In genomic region chr10:52384823-52385610, GRCm38 (mm10) we compare ENCODE assay signal across 10 mouse cellular contexts. TPM values are rescaled to one million over a fixed set of nuclear protein-coding genes. Genes with fewer than 3 reads are reported as not detected.
DNase-seq lines count a peak whose midpoint lies in the region; ATAC-seq and TF ChIP-seq lines count a peak whose summit lies in the region.
"Had no signal": no experiment of that assay in that cellular context is flagged by ENCODE, and none has a peak within 500 bp of the region (broad histone marks: within the 10 kb centered on the region; RNA-seq: fewer than 3 reads in every experiment).

No protein-coding gene starts in this region.

- no peak overlapping the region for H3K27ac ChIP-seq in forebrain, postnatal 0 days (ENCODE audit: low read depth, low read length)
- H3K27ac ChIP-seq in forebrain, embryonic 16.5 days (ENCODE audit: low read length) = no peak overlapping the region
- H3K27ac ChIP-seq in testis, adult 2 months (ENCODE audit: control insufficient read depth, insufficient read depth, low read depth, low read length) = no peak overlapping the region
- no peak overlapping the region for H3K27ac ChIP-seq in heart, postnatal 0 days (ENCODE audit: low read depth)
- H3K27ac ChIP-seq: hindbrain, embryonic 15.5 days had no signal

- peaks cover 4% of the 10 kb centered on the region; the same call in 1 of the 2 replicates for H3K4me1 ChIP-seq in forebrain, postnatal 0 days (ENCODE audit: insufficient read depth)
- peaks cover 6% of the 10 kb centered on the region for H3K4me1 ChIP-seq in forebrain, embryonic 16.5 days (replicated peaks; ENCODE audit: control insufficient read depth, insufficient read depth, low read length)
- peaks cover 2% of the 10 kb centered on the region; the same call in 1 of the 2 replicates for H3K4me1 ChIP-seq in testis, adult 2 months (ENCODE audit: control insufficient read depth, insufficient read depth, low read length)
- H3K4me1 ChIP-seq in heart, postnatal 0 days (ENCODE audit: control insufficient read depth, insufficient read depth) = peaks cover 15% of the 10 kb centered on the region

- ATAC-seq in forebrain, postnatal 0 days = no peak
- ATAC-seq in forebrain, embryonic 16.5 days = no peak
- no peak for ATAC-seq in heart, postnatal 0 days (ENCODE audit: insufficient read depth, low read depth)

- no peak for TF ChIP-seq EP300 in heart, postnatal 0 days (IDR thresholded peaks at IDR 0.05; ENCODE audit: low read depth)

- WGBS in forebrain, postnatal 0 days = 27% methylated on average over 8 of the region's 8 CpGs
- WGBS in forebrain, embryonic 16.5 days = 32% methylated on average over 8 of the region's 8 CpGs
- 30% methylated on average over 8 of the region's 8 CpGs for WGBS in heart, postnatal 0 days

- H3K36me3 ChIP-seq in forebrain, postnatal 0 days (ENCODE audit: insufficient read depth) = no peaks in the 10 kb centered on the region
- H3K36me3 ChIP-seq in forebrain, embryonic 16.5 days (ENCODE audit: control insufficient read depth, insufficient read depth) = no peaks in the 10 kb centered on the region
- no peaks in the 10 kb centered on the region for H3K36me3 ChIP-seq in testis, adult 2 months (ENCODE audit: control insufficient read depth, insufficient read depth, low read length)
- H3K36me3 ChIP-seq in heart, postnatal 0 days (replicated peaks; ENCODE audit: control insufficient read depth, insufficient read depth, low read length) = no peaks in the 10 kb centered on the region
- H3K36me3 ChIP-seq: hindbrain, embryonic 15.5 days had no signal

- no peak for TF ChIP-seq POLR2A in testis, adult 2 months (IDR thresholded peaks at IDR 0.05; ENCODE audit: control insufficient read depth, low read depth, low read length)

- TF ChIP-seq CTCF in forebrain, postnatal 0 days (IDR thresholded peaks at IDR 0.05; ENCODE audit: low read depth) = peak; percentile 88
- TF ChIP-seq CTCF in testis, adult 2 months (IDR thresholded peaks at IDR 0.05; ENCODE audit: control insufficient read depth, insufficient read depth, insufficient replicate concordance, low read depth, low read length) = peak; percentile 8; the same call in 1 of the 2 replicates
- peak; percentile 86 for TF ChIP-seq CTCF in heart, postnatal 0 days (IDR thresholded peaks at IDR 0.05; ENCODE audit: low read depth)

- DNase-seq in forebrain, postnatal 0 days = peak; percentile 78
- no peak for DNase-seq in testis, postnatal 14 days (ENCODE audit: low spot score)
- DNase-seq in cerebellum, adult 9-10 months = peak; percentile 77
- DNase-seq in heart, postnatal 0 days (ENCODE audit: low spot score) = peak; percentile 58
- peak; percentile 48 to 70 for DNase-seq in left cerebral cortex, postnatal 14 days (ENCODE audit: low spot score in 2 of 2)
- peak; percentile 47 for DNase-seq in retina, postnatal 7 days (ENCODE audit: low read depth, low spot score)

- no peak overlapping the region for H3K4me2 ChIP-seq in forebrain, postnatal 0 days (ENCODE audit: low read depth)
- no peak overlapping the region for H3K4me2 ChIP-seq in forebrain, embryonic 16.5 days (ENCODE audit: low read length)
- H3K4me2 ChIP-seq in heart, postnatal 0 days (ENCODE audit: low read depth, low read length) = no peak overlapping the region
- H3K4me2 ChIP-seq: hindbrain, embryonic 15.5 days had no signal

- intact Hi-C loops in left cerebral cortex, postnatal 14 days (cut with DNase I) = loop anchor here (5.0 to 10.0 kb wide), 3 partner anchors 53 to 280 kb away; no protein-coding TSS in a partner anchor

- H3K27me3 ChIP-seq in forebrain, postnatal 0 days (ENCODE audit: insufficient read depth, low read length) = no peaks in the 10 kb centered on the region
- no peaks in the 10 kb centered on the region for H3K27me3 ChIP-seq in forebrain, embryonic 16.5 days (replicated peaks; ENCODE audit: control insufficient read depth, insufficient read depth, low read length)
- H3K27me3 ChIP-seq in testis, adult 2 months (ENCODE audit: control insufficient read depth, insufficient read depth, low read length) = no peaks in the 10 kb centered on the region
- no peaks in the 10 kb centered on the region for H3K27me3 ChIP-seq in heart, postnatal 0 days (ENCODE audit: control insufficient read depth, insufficient read depth, low read length)
- H3K27me3 ChIP-seq: hindbrain, embryonic 15.5 days had no signal

- no peaks in the 10 kb centered on the region for H3K9me3 ChIP-seq in forebrain, postnatal 0 days (ENCODE audit: low read length)
- H3K9me3 ChIP-seq in forebrain, embryonic 16.5 days (ENCODE audit: control insufficient read depth, low read length) = no peaks in the 10 kb centered on the region
- no peaks in the 10 kb centered on the region for H3K9me3 ChIP-seq in heart, postnatal 0 days (replicated peaks; ENCODE audit: control insufficient read depth, low read length)
- H3K9me3 ChIP-seq: hindbrain, embryonic 15.5 days had no signal

- no peak overlapping the region for H3K9ac ChIP-seq in forebrain, postnatal 0 days
- no peak overlapping the region for H3K9ac ChIP-seq in forebrain, embryonic 16.5 days (replicated peaks; ENCODE audit: low read depth, low read length)
- no peak overlapping the region for H3K9ac ChIP-seq in heart, postnatal 0 days (replicated peaks; ENCODE audit: low read depth, low read length)
- H3K9ac ChIP-seq: hindbrain, embryonic 15.5 days had no signal

- no peak overlapping the region for H3K4me3 ChIP-seq in forebrain, postnatal 0 days (ENCODE audit: low read depth, low read length)
- H3K4me3 ChIP-seq in forebrain, embryonic 16.5 days (replicated peaks; ENCODE audit: low read length) = no peak overlapping the region
- H3K4me3 ChIP-seq in testis, adult 2 months (ENCODE audit: control insufficient read depth, low read depth, low read length) = no peak overlapping the region
- no peak overlapping the region for H3K4me3 ChIP-seq in heart, postnatal 0 days (ENCODE audit: low read depth, low read length)
- H3K4me3 ChIP-seq: hindbrain, embryonic 15.5 days had no signal

RNA-seq across cellular contexts. Expression of gene Gopc, which starts 3.1 kb away (rescaled TPM):
- total RNA-seq in forebrain, postnatal 0 days (2014; rRNA removed) = 18.5 and 22.8 TPM in 2 replicates
- 16.6 and 22.9 TPM in 2 replicates for polyA plus RNA-seq in forebrain, postnatal 0 days (2015; fragmentation: Nextera tagmentation; extraction: Ambion mirVana)
- 25.4 and 26.8 TPM in 2 replicates for polyA plus RNA-seq in forebrain, embryonic 16.5 days (2015; fragmentation: Nextera tagmentation; extraction: Ambion mirVana)
- polyA plus RNA-seq in testis, adult 2 months (2012; rRNA removed) = 4.9 and 5.7 TPM in 2 replicates
- 7.4 and 8.1 TPM in 2 replicates for total RNA-seq in heart, postnatal 0 days (2014; rRNA removed; ENCODE audit: low replicate concordance)
- 9.2 and 10.1 TPM in 2 replicates for polyA plus RNA-seq in heart, postnatal 0 days (2015; fragmentation: Nextera tagmentation; extraction: Ambion mirVana)
- 10 to 100 TPM; 51.1 to 52.7 TPM for total RNA-seq in left cerebral cortex, postnatal 14 days (2021)

RNA-seq across cellular contexts. Expression of gene Nepn, which starts 3.8 kb away (rescaled TPM):
- not detected in 2 replicates for total RNA-seq in forebrain, postnatal 0 days (2014; rRNA removed)
- not detected in 2 replicates for polyA plus RNA-seq in forebrain, postnatal 0 days (2015; fragmentation: Nextera tagmentation; extraction: Ambion mirVana)
- not detected in 2 replicates for polyA plus RNA-seq in forebrain, embryonic 16.5 days (2015; fragmentation: Nextera tagmentation; extraction: Ambion mirVana)
- not detected in 2 replicates for polyA plus RNA-seq in testis, adult 2 months (2012; rRNA removed)
- not detected in 2 replicates for total RNA-seq in heart, postnatal 0 days (2014; rRNA removed; ENCODE audit: low replicate concordance)
- 0.10 TPM in 1 of 2 replicates, not detected in the other for polyA plus RNA-seq in heart, postnatal 0 days (2015; fragmentation: Nextera tagmentation; extraction: Ambion mirVana)
- not detected for total RNA-seq in left cerebral cortex, postnatal 14 days (2021)
- polyA plus RNA-seq: hindbrain, embryonic 15.5 days; small intestine, adult 2 months had no signal

RNA-seq across cellular contexts. Expression of gene Gm26741, which starts 26.4 kb away (rescaled TPM):
- total RNA-seq in forebrain, postnatal 0 days (2014; rRNA removed) = not detected in 2 replicates
- not detected in 2 replicates for polyA plus RNA-seq in forebrain, postnatal 0 days (2015; fragmentation: Nextera tagmentation; extraction: Ambion mirVana)
- polyA plus RNA-seq in forebrain, embryonic 16.5 days (2015; fragmentation: Nextera tagmentation; extraction: Ambion mirVana) = not detected in 2 replicates
- polyA plus RNA-seq in testis, adult 2 months (2012; rRNA removed) = not detected in 2 replicates
- not detected in 2 replicates for total RNA-seq in heart, postnatal 0 days (2014; rRNA removed; ENCODE audit: low replicate concordance)
- polyA plus RNA-seq in heart, postnatal 0 days (2015; fragmentation: Nextera tagmentation; extraction: Ambion mirVana) = not detected in 2 replicates
- not detected for total RNA-seq in left cerebral cortex, postnatal 14 days (2021)
- polyA plus RNA-seq: hindbrain, embryonic 15.5 days; small intestine, adult 2 months had no signal

RNA-seq across cellular contexts. Expression of gene Nus1, which starts 32.3 kb away (rescaled TPM):
- 21.2 and 31.8 TPM in 2 replicates for total RNA-seq in forebrain, postnatal 0 days (2014; rRNA removed)
- polyA plus RNA-seq in forebrain, postnatal 0 days (2015; fragmentation: Nextera tagmentation; extraction: Ambion mirVana) = 11.5 and 19.1 TPM in 2 replicates
- 19.2 and 20.3 TPM in 2 replicates for polyA plus RNA-seq in forebrain, embryonic 16.5 days (2015; fragmentation: Nextera tagmentation; extraction: Ambion mirVana)
- 7.3 and 8.3 TPM in 2 replicates for polyA plus RNA-seq in testis, adult 2 months (2012; rRNA removed)
- total RNA-seq in heart, postnatal 0 days (2014; rRNA removed; ENCODE audit: low replicate concordance) = 8.0 and 11.6 TPM in 2 replicates
- polyA plus RNA-seq in heart, postnatal 0 days (2015; fragmentation: Nextera tagmentation; extraction: Ambion mirVana) = 6.5 and 7.2 TPM in 2 replicates
- total RNA-seq in left cerebral cortex, postnatal 14 days (2021) = 10 to 100 TPM; 61.3 to 68.3 TPM

Comparison
In these comparisons a context has a peak if more than half of its experiments do, and no peak if none do; other contexts are left out.
1. CTCF ChIP-seq: peak in every context shown above with its lines; median percentile 88 in forebrain, postnatal 0 days; 86 in heart, postnatal 0 days; 8 in testis, adult 2 months.